Mouse (Mus musculus): ENCODE measurements at regions not wholly inside any gene's neighbourhood (a gene's known extent, or its start where the extent isn't known, plus 50 kb on each side); places are given as distances from the start of the nearest gene placed in this dataset.

DNA sequence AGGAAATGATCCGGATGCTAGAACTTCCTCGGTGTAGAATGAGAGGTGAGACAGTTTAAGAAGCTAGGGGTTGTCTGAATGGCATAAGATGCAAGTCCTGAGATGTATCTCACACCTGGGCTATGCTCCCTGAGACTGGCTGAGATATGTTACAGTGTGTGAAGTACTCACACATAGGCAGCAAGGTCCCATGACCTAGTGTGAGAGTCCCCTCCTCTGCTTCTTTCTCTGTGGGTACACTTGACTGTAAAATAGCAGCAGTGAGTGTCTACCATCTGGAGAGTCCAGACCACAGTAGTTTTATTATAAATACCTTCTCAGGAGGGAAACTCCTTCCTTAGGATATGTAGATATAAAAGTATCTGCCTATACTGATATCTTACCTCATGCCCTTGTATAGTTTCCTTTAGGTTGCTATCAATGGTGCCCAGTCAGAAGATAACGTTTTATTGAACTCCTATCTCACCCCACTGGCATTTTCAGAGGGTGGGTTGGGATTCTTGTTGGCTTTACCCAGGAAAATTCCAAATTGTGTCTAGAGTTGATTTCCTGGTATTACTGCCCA is 81.7 kb upstream of the Sox5 start:
- Histone ChIP-seq H3K9me3 (ENCODE audit: low read length) (no peaks in the 10 kb centered on the region), H3K4me1 (ENCODE audit: insufficient read depth) (no peaks in the 10 kb centered on the region), H3K4me2 (ENCODE audit: low read depth) (no peak overlapping the region), H3K27me3 (ENCODE audit: insufficient read depth, low read length) (no peaks in the 10 kb centered on the region), H3K27ac (ENCODE audit: low read depth, low read length) (no peak overlapping the region), H3K9ac (no peak overlapping the region), H3K36me3 (ENCODE audit: insufficient read depth) (no peaks in the 10 kb centered on the region), H3K4me3 (ENCODE audit: low read depth, low read length) (no peak overlapping the region)
- ATAC-seq (no peak), DNase-seq (no peak)
- 89% methylated on average over 3 of the region's 3 CpGs for WGBS
- no peak for TF ChIP-seq CTCF (IDR thresholded peaks at IDR 0.05; ENCODE audit: low read depth)

DNA sequence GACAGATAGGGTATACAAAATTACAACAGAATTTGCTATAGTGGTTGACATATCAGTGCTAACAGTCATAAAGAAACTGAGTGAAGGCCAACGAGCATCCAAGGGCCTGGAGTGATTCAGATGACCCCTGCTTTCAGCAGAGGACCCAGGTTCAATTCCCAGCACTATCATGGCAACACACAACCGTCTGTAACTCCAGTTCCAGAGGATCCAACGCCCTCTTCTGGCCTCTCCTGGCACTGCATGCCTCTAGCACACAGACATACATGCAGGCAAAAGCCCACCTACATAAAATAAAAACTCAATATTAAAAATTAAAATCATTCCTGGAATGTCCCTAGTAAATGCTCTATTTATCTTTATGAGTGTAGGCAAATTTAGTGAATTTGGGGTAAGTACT is 59.7 kb upstream of the Sox5 start:
- H3K4me3 ChIP-seq (ENCODE audit: low read depth, low read length), result no peak overlapping the region
- no peaks in the 10 kb centered on the region for H3K36me3 ChIP-seq (ENCODE audit: insufficient read depth)
- ATAC-seq (no peak), DNase-seq (no peak)
- H3K27ac ChIP-seq (ENCODE audit: low read depth, low read length), result no peak overlapping the region
- H3K27me3 ChIP-seq (ENCODE audit: insufficient read depth, low read length), result no peaks in the 10 kb centered on the region
- H3K4me2 ChIP-seq (ENCODE audit: low read depth), result no peak overlapping the region
- H3K9me3 ChIP-seq (ENCODE audit: low read length), result no peaks in the 10 kb centered on the region
- H3K9ac ChIP-seq, result no peak overlapping the region
- H3K4me1 ChIP-seq (ENCODE audit: insufficient read depth), result no peaks in the 10 kb centered on the region
- WGBS, result 71% methylated on average over 3 of the region's 3 CpGs
- no peak for TF ChIP-seq CTCF (IDR thresholded peaks at IDR 0.05; ENCODE audit: low read depth)

DNA sequence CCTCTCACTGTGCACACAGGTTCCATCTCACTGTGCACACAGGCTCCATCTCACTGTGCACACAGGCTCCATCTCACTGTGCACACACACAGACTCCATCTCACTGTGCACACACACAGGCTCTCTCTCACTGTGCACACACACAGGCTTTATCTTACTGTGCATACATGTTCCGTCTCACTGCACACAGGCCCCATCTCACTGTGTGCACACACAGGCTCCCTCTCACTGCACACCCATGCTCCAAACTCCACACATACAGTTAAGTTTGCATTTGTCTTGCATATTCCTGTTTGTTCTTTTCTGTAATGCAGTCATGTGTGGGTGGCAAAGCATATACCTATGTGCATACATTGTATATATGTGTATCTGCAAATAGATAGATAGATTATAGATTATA is 57.6 kb upstream of the Sox5 start:
- H3K27me3 ChIP-seq (ENCODE audit: insufficient read depth, low read length), result no peaks in the 10 kb centered on the region
- no peaks in the 10 kb centered on the region for H3K4me1 ChIP-seq (ENCODE audit: insufficient read depth)
- H3K4me3 ChIP-seq (ENCODE audit: low read depth, low read length), result no peak overlapping the region
- DNase-seq (no peak), ATAC-seq (no peak)
- no peak overlapping the region for H3K27ac ChIP-seq (ENCODE audit: low read depth, low read length)
- TF ChIP-seq CTCF (IDR thresholded peaks at IDR 0.05; ENCODE audit: low read depth), result no peak
- H3K4me2 ChIP-seq (ENCODE audit: low read depth), result no peak overlapping the region
- H3K36me3 ChIP-seq (ENCODE audit: insufficient read depth), result no peaks in the 10 kb centered on the region
- no peaks in the 10 kb centered on the region for H3K9me3 ChIP-seq (ENCODE audit: low read length)
- WGBS, result 98% methylated on average over 1 of the region's 1 CpGs
- no peak overlapping the region for H3K9ac ChIP-seq

DNA sequence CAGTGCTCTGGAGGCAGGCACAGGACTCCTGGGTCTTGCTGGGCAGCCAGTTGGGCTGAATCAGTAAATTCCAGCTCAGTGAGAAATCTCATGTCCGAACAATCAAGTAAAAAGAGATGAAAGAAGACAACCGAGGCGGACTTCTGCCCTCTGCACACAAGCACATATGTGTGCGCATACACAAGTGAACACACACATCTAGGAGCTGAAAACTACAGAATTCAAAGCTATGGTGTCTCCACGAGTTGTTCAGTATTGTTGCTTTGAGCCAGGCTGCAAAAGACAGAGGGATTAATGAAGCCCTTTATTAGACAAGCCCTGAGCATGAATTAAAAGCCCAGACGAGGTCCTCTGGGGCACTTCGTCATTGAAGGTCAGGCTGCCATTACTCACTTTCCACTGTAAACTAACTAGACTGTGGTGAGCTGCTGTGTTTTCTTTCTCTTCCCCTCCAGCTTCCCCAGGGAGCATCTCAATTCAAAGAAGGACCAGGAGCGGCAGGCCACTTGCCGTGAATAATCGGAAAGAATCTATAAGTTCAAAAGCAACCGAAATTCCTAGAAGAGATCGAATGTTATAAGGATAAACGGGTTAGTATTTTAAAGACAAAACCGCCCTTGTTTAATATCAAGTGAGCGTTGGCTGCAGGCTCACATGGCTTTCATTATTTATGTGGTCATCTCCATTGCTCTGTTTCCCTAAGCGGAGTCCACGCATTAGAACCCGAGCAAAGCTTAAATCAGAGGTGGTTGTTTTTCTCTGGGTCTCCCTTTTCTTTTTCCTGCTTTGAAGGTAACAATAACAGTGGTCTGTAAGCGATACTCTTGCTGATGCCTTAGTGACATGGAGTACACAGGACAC is 52.8 kb upstream of the Sox5 start:
- no peaks in the 10 kb centered on the region for H3K36me3 ChIP-seq (ENCODE audit: insufficient read depth)
- H3K27me3 ChIP-seq (ENCODE audit: insufficient read depth, low read length), result no peaks in the 10 kb centered on the region
- DNase-seq (no peak), ATAC-seq (no peak)
- no peak overlapping the region for H3K27ac ChIP-seq (ENCODE audit: low read depth, low read length)
- TF ChIP-seq CTCF (IDR thresholded peaks at IDR 0.05; ENCODE audit: low read depth), result no peak
- H3K9ac ChIP-seq, result no peak overlapping the region
- H3K4me3 ChIP-seq (ENCODE audit: low read depth, low read length), result no peak overlapping the region
- WGBS, result 31% methylated on average over 19 of the region's 19 CpGs
- no peaks in the 10 kb centered on the region for H3K4me1 ChIP-seq (ENCODE audit: insufficient read depth)
- H3K4me2 ChIP-seq (ENCODE audit: low read depth), result no peak overlapping the region
- H3K9me3 ChIP-seq (ENCODE audit: low read length), result no peaks in the 10 kb centered on the region
